Mouse (Mus musculus): Measurements from ENCODE around the gene Kcnmb1. TPM values are rescaled to one million over a fixed set of nuclear protein-coding genes. Genes with fewer than 3 reads are reported as not detected.

Gene Kcnmb1
- polyA plus RNA-seq (2021; fragmentation: Nextera tagmentation) = 0.35 and 0.42 TPM in 2 replicates
- long read RNA-seq, experiment 1, full-length matches to known transcripts = 1 of 1 reads
- long read RNA-seq, experiment 1, partial matches to known transcripts = 0 of 1 reads
- long read RNA-seq, experiment 1, other reads (novel, unspliced or antisense) = 0 of 1 reads
- long read RNA-seq, experiment 2, full-length matches to known transcripts = 1 of 1 reads
- long read RNA-seq, experiment 2, partial matches to known transcripts = 0 of 1 reads
- long read RNA-seq, experiment 2, other reads (novel, unspliced or antisense) = 0 of 1 reads

DNA sequence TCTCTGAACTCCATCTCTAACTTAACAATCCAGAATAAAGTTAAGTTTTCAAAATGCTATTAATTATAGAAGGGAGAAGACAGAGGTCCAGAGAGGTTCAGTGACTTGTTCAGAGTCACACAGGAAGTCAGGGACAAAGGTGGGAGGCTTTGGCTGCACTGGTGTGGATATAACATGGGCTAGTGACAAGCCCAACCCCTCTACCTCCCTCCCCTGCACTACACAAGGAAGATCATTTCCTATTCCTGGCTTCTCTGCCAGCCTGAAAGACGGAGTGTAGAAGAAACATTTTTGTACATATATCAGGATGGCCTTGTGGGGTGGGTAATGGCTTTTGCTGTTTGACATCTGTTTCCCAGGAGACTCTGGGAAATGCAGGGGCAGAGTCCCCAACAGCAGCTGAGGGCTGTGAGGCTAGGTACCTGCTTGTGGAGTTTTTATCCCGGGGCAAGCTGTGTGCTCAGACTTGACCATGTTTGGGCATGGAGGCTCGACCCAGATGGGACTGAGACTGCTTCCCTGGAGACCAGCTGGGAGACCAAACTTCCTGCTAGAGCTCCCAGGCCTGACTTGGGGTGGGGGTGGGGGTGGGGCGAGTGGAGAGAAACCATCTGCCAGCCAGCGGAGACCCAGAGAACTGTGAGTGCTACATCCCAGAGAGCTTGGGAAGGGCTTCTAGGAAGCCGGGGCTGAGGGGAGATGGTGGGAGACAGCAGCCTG is at the start of gene Kcnmb1:
Gene Kcnmb1, plus strand, starts transcription at position 326 of the 720 bp plus-strand sequence.

DNA sequence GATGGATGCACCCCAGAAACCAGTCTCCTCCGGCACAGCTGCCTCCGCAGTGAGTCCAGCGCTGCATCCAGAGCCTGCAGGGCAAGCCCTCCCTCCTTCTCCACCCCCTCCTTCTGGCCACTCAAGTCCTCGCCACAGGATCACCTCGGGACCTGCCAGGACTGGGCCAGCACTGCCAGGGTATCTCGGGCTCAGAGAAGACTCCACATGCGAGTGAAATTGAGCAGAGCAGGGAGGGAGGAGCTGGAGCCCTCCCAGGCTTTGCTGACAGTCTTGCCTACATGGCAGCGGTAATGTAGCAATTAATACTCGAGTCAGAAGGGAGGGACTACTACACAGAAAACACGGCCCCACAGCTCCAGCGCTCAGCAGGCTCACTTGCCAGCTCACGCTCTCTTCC is 30.1 kb downstream of the Kcnmb1 start, which contains the start of gene Kcnip1:
Gene Kcnip1, minus strand, starts transcription at position 215 of the 400 bp plus-strand sequence.

Other genes with a start within 250 kb of the Kcnmb1 start
- gene Kcnip1, start 30.1 kb downstream of the Kcnmb1 start, polyA plus RNA-seq (2021; fragmentation: Nextera tagmentation) = 27.2 and 39.0 TPM in 2 replicates
- 1.1 and 2.4 TPM in 2 replicates for gene Lcp2, start 83.9 kb downstream of the Kcnmb1 start, polyA plus RNA-seq (2021; fragmentation: Nextera tagmentation)
- gene 4930469K13Rik, start 135.5 kb downstream of the Kcnmb1 start, polyA plus RNA-seq (2021; fragmentation: Nextera tagmentation) = not detected in 2 replicates
- 0.06 and 0.09 TPM in 2 replicates for gene Foxi1, start 245.1 kb downstream of the Kcnmb1 start, polyA plus RNA-seq (2021; fragmentation: Nextera tagmentation)

Data from left cerebral cortex, adult 6 months (tissue).